Mouse (Mus musculus) frontal cortex, adult 2 months (tissue): ENCODE results near the gene Prrc2a. TPM values are rescaled to one million over a fixed set of nuclear protein-coding genes. Genes with fewer than 3 reads are reported as not detected.

ENCODE experiments used
- DNase-seq, 2 experiments: peaks; one replicate each; pipeline ENCODE4 v3.0.0; 2022; ENCODE audit warnings: low spot score in 1 of 2; ENCODE audit errors: extremely low spot score in 1 of 2
- polyA plus RNA-seq: library from polyadenylated mRNA; depleted of rRNA; stranded (reverse); fragments of >200 nt; gene quantifications from 2 replicates; pipeline ENCODE4 v1.2.3, GENCODE M21; 2012; rRNA removed

Prrc2a gene
- polyA plus RNA-seq, 1 experiment = 261 TPM

GRCm38 (mm10) chr17:35108097-35108496 lies 56.6 kb downstream of the Prrc2a start, which contains the start of gene Ly6g5c:
Gene Ly6g5c, plus strand, starts transcription at chr17:35108279.
- no peak for DNase-seq

GRCm38 (mm10) chr17:35106522-35106921 lies 58.2 kb downstream of the Prrc2a start:
- DNase-seq = no peak

GRCm38 (mm10) chr17:35105740-35106389 lies 58.8 kb downstream of the Prrc2a start:
- DNase-seq = no peak

GRCm38 (mm10) chr17:35104754-35105153 lies 59.9 kb downstream of the Prrc2a start:
- no peak for DNase-seq

GRCm38 (mm10) chr17:35104079-35104478 lies 60.6 kb downstream of the Prrc2a start:
- no peak for DNase-seq

GRCm38 (mm10) chr17:35103221-35103690 lies 61.4 kb downstream of the Prrc2a start:
- no peak for DNase-seq

GRCm38 (mm10) chr17:35102299-35102698 lies 62.4 kb downstream of the Prrc2a start:
- no peak for DNase-seq

GRCm38 (mm10) chr17:35101161-35101560 lies 63.5 kb downstream of the Prrc2a start:
- DNase-seq = no peak

GRCm38 (mm10) chr17:35100196-35100765 lies 64.4 kb downstream of the Prrc2a start:
- DNase-seq = no peak

Other genes starting within 250 kb of the Prrc2a start
- 48.7 and 53.6 TPM in 2 replicates for gene Neu1, start 233.6 kb downstream of the Prrc2a start, polyA plus RNA-seq
- gene Hspa1b, start 205.7 kb downstream of the Prrc2a start, polyA plus RNA-seq = 10.9 and 13.4 TPM in 2 replicates
- gene Gm20481, start 195.0 kb downstream of the Prrc2a start, polyA plus RNA-seq = 0.20 TPM in 1 of 2 replicates, not detected in the other
- gene Hspa1a, start 192.7 kb downstream of the Prrc2a start, polyA plus RNA-seq = 13.8 and 14.6 TPM in 2 replicates
- gene Hspa1l, start 192.2 kb downstream of the Prrc2a start, polyA plus RNA-seq = 0.40 and 0.74 TPM in 2 replicates
- 43.9 and 49.7 TPM in 2 replicates for gene Lsm2, start 183.0 kb downstream of the Prrc2a start, polyA plus RNA-seq
- 48.2 and 55.1 TPM in 2 replicates for gene Vars, start 163.9 kb downstream of the Prrc2a start, polyA plus RNA-seq
- 0.48 and 0.59 TPM in 2 replicates for gene Vwa7, start 148.3 kb downstream of the Prrc2a start, polyA plus RNA-seq
- gene Sapcd1, start 136.9 kb downstream of the Prrc2a start, polyA plus RNA-seq = 1.5 and 2.6 TPM in 2 replicates
- 1.5 and 2.0 TPM in 2 replicates for gene Msh5, start 118.2 kb downstream of the Prrc2a start, polyA plus RNA-seq
- gene Clic1, start 114.9 kb downstream of the Prrc2a start, polyA plus RNA-seq = 26.4 and 28.5 TPM in 2 replicates
- gene Ddah2, start 105.9 kb downstream of the Prrc2a start, polyA plus RNA-seq = 40.8 and 42.8 TPM in 2 replicates
- not detected in 2 replicates for gene Ly6g6c, start 99.5 kb downstream of the Prrc2a start, polyA plus RNA-seq
- gene Mpig6b, start 98.7 kb downstream of the Prrc2a start, polyA plus RNA-seq = 0.04 TPM in 2 replicates
- 65.5 and 71.7 TPM in 2 replicates for gene Ly6g6e, start 88.0 kb downstream of the Prrc2a start, polyA plus RNA-seq
- 2.3 and 2.9 TPM in 2 replicates for gene Ly6g6d, start 86.8 kb downstream of the Prrc2a start, polyA plus RNA-seq
- gene Ly6g6f, start 79.3 kb downstream of the Prrc2a start, polyA plus RNA-seq = 0.10 and 0.27 TPM in 2 replicates
- 144 and 159 TPM in 2 replicates for gene Abhd16a, start 75.6 kb downstream of the Prrc2a start, polyA plus RNA-seq
- 0.38 TPM in 1 of 2 replicates, not detected in the other for gene Ly6g5c, start 56.6 kb downstream of the Prrc2a start, polyA plus RNA-seq
- 1.2 and 2.0 TPM in 2 replicates for gene Ly6g5b, start 49.5 kb downstream of the Prrc2a start, polyA plus RNA-seq
- gene Gpank1, start 43.4 kb downstream of the Prrc2a start, polyA plus RNA-seq = 18.9 and 20.2 TPM in 2 replicates
- 173 and 179 TPM in 2 replicates for gene Csnk2b, start 42.8 kb downstream of the Prrc2a start, polyA plus RNA-seq
- 8.2 and 9.1 TPM in 2 replicates for gene D17H6S53E, start 38.5 kb downstream of the Prrc2a start, polyA plus RNA-seq
- 0.40 and 0.78 TPM in 2 replicates for gene Apom, start 32.8 kb downstream of the Prrc2a start, polyA plus RNA-seq
- gene Bag6, start 29.7 kb downstream of the Prrc2a start, polyA plus RNA-seq = 199 and 213 TPM in 2 replicates
- 11.2 and 17.2 TPM in 2 replicates for gene Aif1, start 11.2 kb upstream of the Prrc2a start, polyA plus RNA-seq
- gene Lst1, start 23.5 kb upstream of the Prrc2a start, polyA plus RNA-seq = 14.3 and 20.7 TPM in 2 replicates
- 0.78 and 0.88 TPM in 2 replicates for gene Ltb, start 29.5 kb upstream of the Prrc2a start, polyA plus RNA-seq
- 0.11 and 0.14 TPM in 2 replicates for gene Tnf, start 37.1 kb upstream of the Prrc2a start, polyA plus RNA-seq
- gene Lta, start 40.5 kb upstream of the Prrc2a start, polyA plus RNA-seq = 0.06 and 0.17 TPM in 2 replicates
- not detected in 2 replicates for gene Gm16181, start 55.9 kb upstream of the Prrc2a start, polyA plus RNA-seq
- 665 and 695 TPM in 2 replicates for gene Atp6v1g2, start 68.8 kb upstream of the Prrc2a start, polyA plus RNA-seq
- 13.7 and 15.1 TPM in 2 replicates for gene Nfkbil1, start 70.9 kb upstream of the Prrc2a start, polyA plus RNA-seq
- gene Ddx39b, start 76.8 kb upstream of the Prrc2a start, polyA plus RNA-seq = 438 and 444 TPM in 2 replicates
- 66.1 and 69.2 TPM in 2 replicates for gene H2-D1, start 97.8 kb upstream of the Prrc2a start, polyA plus RNA-seq
- gene H2-Q1, start 155.5 kb upstream of the Prrc2a start, polyA plus RNA-seq = 0.44 and 1.1 TPM in 2 replicates
- 0.14 and 0.46 TPM in 2 replicates for gene H2-Q2, start 177.3 kb upstream of the Prrc2a start, polyA plus RNA-seq
- 9.1 and 9.7 TPM in 2 replicates for gene H2-Q4, start 214.7 kb upstream of the Prrc2a start, polyA plus RNA-seq